Mouse (Mus musculus) stomach, postnatal 0 days (tissue): ENCODE results near the gene Plk3. TPM values are rescaled to one million over a fixed set of nuclear protein-coding genes. Genes with fewer than 3 reads are reported as not detected.

Source experiments
- ATAC-seq: fragments of 200-750 bp; cut with Nextera tagmentation; 2 replicates; pipeline ENCODE4 v1.8.0; 2017; ENCODE audit not compliant: low FRiP score, low TSS enrichment
- DNase-seq: peaks from one replicate; pipeline ENCODE4 v3.0.0-alpha.2; 2016; ENCODE audit warnings: low spot score
- H3K27ac ChIP-seq: fragments of 300-500 bp; sonication (generic); replicated peaks from 2 replicates; pipeline ENCODE4 v1.5.1; 2014; ENCODE audit warnings: mild to moderate bottlenecking, control low read depth
- H3K27me3 ChIP-seq: fragments of 300-500 bp; sonication (generic); 2 replicates; pipeline ENCODE4 v1.6.1; 2014; ENCODE audit warnings: low read length; ENCODE audit not compliant: control insufficient read depth, insufficient read depth
- H3K36me3 ChIP-seq: fragments of 300-500 bp; sonication (generic); 2 replicates; pipeline ENCODE4 v1.6.1; 2014; ENCODE audit warnings: low read length, mixed read lengths; ENCODE audit not compliant: control insufficient read depth, insufficient read depth
- H3K4me1 ChIP-seq: fragments of 300-500 bp; sonication (generic); replicated peaks from 2 replicates; pipeline ENCODE4 v1.6.1; 2014; ENCODE audit warnings: antibody characterized with exemption; ENCODE audit not compliant: control insufficient read depth, insufficient read depth
- H3K4me2 ChIP-seq: fragments of 300-500 bp; sonication (generic); replicated peaks from 2 replicates; pipeline ENCODE4 v1.6.1; 2014; ENCODE audit warnings: low read depth, mild to moderate bottlenecking, control low read depth, moderate library complexity
- H3K4me3 ChIP-seq: fragments of 300-500 bp; sonication (generic); 2 replicates; pipeline ENCODE4 v1.5.1; 2014; ENCODE audit warnings: low read depth, low read length, control low read depth
- H3K9ac ChIP-seq: fragments of 300-500 bp; sonication (generic); 2 replicates; pipeline ENCODE4 v1.6.1; 2014; ENCODE audit warnings: mild to moderate bottlenecking, low read length, control low read depth, mixed read lengths
- H3K9me3 ChIP-seq: fragments of 300-500 bp; sonication (generic); 2 replicates; pipeline ENCODE4 v1.6.1; 2016; ENCODE audit warnings: low read length; ENCODE audit not compliant: control insufficient read depth
- CTCF ChIP-seq: IDR thresholded peaks from 2 replicates; pipeline ENCODE4 v1.5.1; 2016; ENCODE audit warnings: antibody characterized with exemption, low read depth, mild to moderate bottlenecking, moderate library complexity
- EP300 ChIP-seq: optimal IDR thresholded peaks from 2 replicates; pipeline ENCODE3; 2016; ENCODE audit warnings: antibody characterized with exemption
- WGBS: fragments of 180-500 bp; shearing (Covaris S2); extraction: QIAGEN DNeasy Blood & Tissue Kit; methylation state at CpG from one replicate; pipeline ENCODE4 v1.1.7; 2014; 5-methylcytosine and 5-hydroxymethylcytosine counted together
- polyA plus RNA-seq: library from polyadenylated mRNA; unstranded; fragments of >200 nt; fragmentation: Nextera tagmentation; extraction: Ambion mirVana; gene quantifications from 2 replicates; pipeline ENCODE4 v1.2.1, GENCODE M21; 2015

Gene Plk3
- polyA plus RNA-seq, 1 experiment from 2014 or later = 18.7 TPM

- H3K4me3 ChIP-seq = no peak overlapping the region
- peak overlapping the region; percentile 23; the same call in 1 of the 2 replicates for H3K9ac ChIP-seq
- DNase-seq (no peak), ATAC-seq (no peak)
- H3K9me3 ChIP-seq = no peaks in the 10 kb centered on the region
- 0 out of 2 replicates have a peak, but pooled peaks cover 6% of the 10 kb centered on the region for H3K36me3 ChIP-seq
- 33% methylated on average over 2 of the region's 2 CpGs for WGBS
- H3K4me1 ChIP-seq = no peaks in the 10 kb centered on the region
- H3K4me2 ChIP-seq = peak overlapping the region; percentile 98; the same call in 1 of the 2 replicates
- H3K27ac ChIP-seq = no peak overlapping the region; the same call in 1 of the 2 replicates
- H3K27me3 ChIP-seq = no peaks in the 10 kb centered on the region
- no peak for TF ChIP-seq EP300
- TF ChIP-seq CTCF = no peak
Observed at GRCm38 (mm10) chr4:117134601-117134995, 835 bp upstream of the Plk3 start.

- Histone ChIP-seq H3K4me3 (peak overlapping the region; percentile 80), H3K4me2 (peak overlapping the region; percentile 98), H3K27ac (peak overlapping the region; percentile 82), H3K36me3 (peaks cover 9% of the 10 kb centered on the region; the same call in 1 of the 2 replicates), H3K9ac (peak overlapping the region; percentile 89), H3K4me1 (no peaks in the 10 kb centered on the region), H3K27me3 (no peaks in the 10 kb centered on the region), H3K9me3 (no peaks in the 10 kb centered on the region)
- TF ChIP-seq CTCF (no peak), EP300 (no peak)
- peak; percentile 2; the same call in 1 of the 2 replicates for ATAC-seq
- no peak for DNase-seq
- WGBS = under 1% methylated on average over 38 of the region's 42 CpGs
Observed at GRCm38 (mm10) chr4:117133366-117133796, 382 bp downstream of the Plk3 start.

- Histone ChIP-seq H3K4me3 (peak overlapping the region; percentile 80), H3K9me3 (no peaks in the 10 kb centered on the region), H3K27me3 (no peaks in the 10 kb centered on the region), H3K9ac (peak overlapping the region; percentile 89), H3K4me1 (no peaks in the 10 kb centered on the region), H3K36me3 (peaks cover 9% of the 10 kb centered on the region; the same call in 1 of the 2 replicates), H3K4me2 (peak overlapping the region; percentile 98), H3K27ac (no peak overlapping the region)
- TF ChIP-seq EP300 = no peak
- TF ChIP-seq CTCF = no peak
- ATAC-seq (no peak), DNase-seq (no peak)
- WGBS = 38% methylated on average over 11 of the region's 11 CpGs
Observed at GRCm38 (mm10) chr4:117132794-117133143, 994 bp downstream of the Plk3 start.

GRCm38 (mm10) chr4:117131890-117132793, 1.6 kb downstream of the Plk3 start:
- Histone ChIP-seq H3K9ac (peak overlapping the region; percentile 45; the same call in 1 of the 2 replicates), H3K27ac (no peak overlapping the region), H3K9me3 (no peaks in the 10 kb centered on the region), H3K4me2 (peak overlapping the region; percentile 98), H3K27me3 (no peaks in the 10 kb centered on the region), H3K36me3 (peaks cover 9% of the 10 kb centered on the region; the same call in 1 of the 2 replicates), H3K4me3 (peak overlapping the region; percentile 80), H3K4me1 (no peaks in the 10 kb centered on the region)
- 54% methylated on average over 7 of the region's 7 CpGs for WGBS
- TF ChIP-seq CTCF (no peak), EP300 (no peak)
- ATAC-seq (no peak), DNase-seq (no peak)

GRCm38 (mm10) chr4:117131198-117131597, 2.6 kb downstream of the Plk3 start:
- no peak for ATAC-seq
- no peaks in the 10 kb centered on the region for H3K9me3 ChIP-seq
- H3K27ac ChIP-seq = no peak overlapping the region
- peaks cover 3% of the 10 kb centered on the region for H3K4me1 ChIP-seq
- no peak overlapping the region for H3K4me3 ChIP-seq
- peaks cover 9% of the 10 kb centered on the region; the same call in 1 of the 2 replicates for H3K36me3 ChIP-seq
- 52% methylated on average over 6 of the region's 6 CpGs for WGBS
- H3K4me2 ChIP-seq = no peak overlapping the region
- TF ChIP-seq EP300 (no peak), CTCF (no peak)
- no peak overlapping the region for H3K9ac ChIP-seq
- H3K27me3 ChIP-seq = no peaks in the 10 kb centered on the region
- no peak for DNase-seq

- no peak overlapping the region for H3K4me3 ChIP-seq
Observed at GRCm38 (mm10) chr4:117130790-117131189, 3.0 kb downstream of the Plk3 start.

More at GRCm38 (mm10) chr4:117130790-117131189, 3.0 kb downstream of the Plk3 start:
- Histone ChIP-seq H3K9me3 (no peaks in the 10 kb centered on the region), H3K4me1 (peaks cover 5% of the 10 kb centered on the region), H3K9ac (no peak overlapping the region), H3K27ac (no peak overlapping the region), H3K4me2 (no peak overlapping the region), H3K36me3 (peaks cover 9% of the 10 kb centered on the region; the same call in 1 of the 2 replicates), H3K27me3 (no peaks in the 10 kb centered on the region)
- TF ChIP-seq CTCF (no peak), EP300 (no peak)
- DNase-seq (no peak), ATAC-seq (no peak)
- WGBS = 83% methylated on average over 6 of the region's 6 CpGs
